Mouse (Mus musculus): ENCODE data around the gene Gm11634.
"Not testable (repeated sequence)": the region's sequence is repeated elsewhere in the genome, so short reads cannot be mapped to it uniquely, and the experiment has no call there.

Gene Gm11634

DNA sequence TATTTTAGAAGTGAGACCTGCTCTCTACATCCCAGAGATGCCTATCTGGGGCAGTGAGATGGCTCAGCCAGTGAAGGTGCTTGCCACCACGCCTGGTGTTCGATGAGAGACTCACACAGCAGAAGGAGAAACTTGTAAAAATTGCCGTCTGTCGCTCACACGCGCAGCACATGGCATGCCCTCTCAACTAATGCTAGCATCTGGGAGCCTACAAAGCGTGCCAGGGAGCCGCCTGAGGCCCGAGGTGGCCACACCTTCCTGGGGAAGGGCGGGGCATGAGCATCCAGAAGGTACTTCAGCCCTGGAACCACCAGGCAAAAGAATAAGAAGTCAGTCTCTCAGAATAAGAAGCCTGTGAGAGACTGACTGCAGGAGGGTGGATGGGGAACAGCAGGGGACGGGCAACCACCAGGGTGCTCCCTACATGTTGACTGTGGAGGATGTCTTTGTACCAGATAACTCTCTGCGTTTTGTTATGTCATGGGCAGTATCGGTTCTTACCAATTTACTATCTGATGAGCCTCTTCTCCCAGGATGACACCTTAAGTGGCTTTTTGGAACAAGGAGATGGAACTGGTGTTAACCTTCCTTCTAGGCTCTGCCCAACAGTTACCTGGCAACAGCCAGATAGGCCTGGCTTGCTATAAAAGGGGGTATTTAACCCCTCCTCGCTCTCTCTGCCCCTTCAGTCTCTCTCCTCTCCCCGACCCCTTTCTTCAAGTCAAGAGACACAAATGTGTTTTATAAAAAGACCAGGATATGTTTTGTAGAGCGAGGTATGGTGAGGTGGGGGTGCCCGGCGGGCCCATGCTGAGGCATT is 18.1 kb upstream of the Gm11634 start:
- DNase-seq (ENCODE audit: low read depth, low spot score) = no peak

DNA sequence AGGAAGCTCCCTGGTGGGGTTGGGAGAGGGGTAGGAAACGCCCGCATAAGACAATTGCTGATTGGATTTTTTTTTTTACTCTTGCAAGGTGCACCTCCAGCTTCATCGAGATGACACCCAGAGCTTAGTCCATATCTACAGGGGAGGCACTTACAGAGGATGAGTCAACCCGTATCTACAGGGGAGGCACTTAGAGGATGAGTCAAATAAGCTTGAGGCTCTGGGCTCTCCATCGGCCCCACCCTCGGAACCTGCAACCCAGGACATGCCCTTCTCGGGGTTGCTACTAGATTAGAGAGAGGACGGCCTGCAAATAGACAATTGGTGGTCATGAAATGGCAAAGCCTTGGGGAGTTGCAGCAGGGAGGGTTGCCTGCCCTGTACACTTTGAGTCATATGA is 17.0 kb upstream of the Gm11634 start:
- no peak for DNase-seq (ENCODE audit: low read depth, low spot score)

DNA sequence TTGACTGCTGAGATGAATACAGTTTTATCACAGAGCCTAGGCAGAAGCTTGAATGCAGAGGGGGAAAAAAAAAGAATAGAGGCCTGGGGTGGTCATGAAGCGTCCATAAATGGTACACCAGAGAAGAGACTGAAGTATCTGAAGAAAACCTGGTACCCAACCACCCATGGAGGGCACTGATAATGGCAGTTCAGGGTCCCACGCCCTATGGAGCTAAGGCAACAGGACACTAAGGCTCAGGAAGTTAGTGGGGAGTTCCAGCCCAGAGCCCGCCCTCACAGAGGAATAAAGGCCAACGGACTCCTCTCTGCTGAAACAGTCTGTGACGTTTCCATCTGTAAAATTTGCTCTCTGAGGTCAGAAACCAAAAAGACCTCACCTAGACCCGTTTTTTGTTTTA is 16.3 kb upstream of the Gm11634 start:
- DNase-seq (ENCODE audit: low read depth, low spot score) = no peak

DNA sequence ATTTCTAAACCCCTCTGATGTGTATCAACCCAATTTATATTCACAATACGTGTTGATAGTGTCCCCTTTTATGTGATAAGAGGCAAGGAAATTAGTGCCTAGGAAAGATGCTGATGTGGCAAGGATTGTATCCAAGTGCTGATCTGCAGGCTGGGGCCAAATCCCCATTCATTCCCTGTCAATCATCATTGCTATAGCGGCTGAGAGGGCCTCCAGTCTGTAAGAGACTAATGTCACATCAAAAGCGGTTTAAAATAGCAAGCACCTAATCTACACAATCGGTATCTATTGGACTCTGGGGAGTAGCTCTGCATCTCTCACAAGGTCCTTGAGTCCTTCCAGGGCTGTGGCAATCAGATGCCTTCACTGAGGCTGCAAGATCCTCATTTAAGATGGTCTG is 15.1 kb upstream of the Gm11634 start:
- DNase-seq (ENCODE audit: low read depth, low spot score) = no peak

DNA sequence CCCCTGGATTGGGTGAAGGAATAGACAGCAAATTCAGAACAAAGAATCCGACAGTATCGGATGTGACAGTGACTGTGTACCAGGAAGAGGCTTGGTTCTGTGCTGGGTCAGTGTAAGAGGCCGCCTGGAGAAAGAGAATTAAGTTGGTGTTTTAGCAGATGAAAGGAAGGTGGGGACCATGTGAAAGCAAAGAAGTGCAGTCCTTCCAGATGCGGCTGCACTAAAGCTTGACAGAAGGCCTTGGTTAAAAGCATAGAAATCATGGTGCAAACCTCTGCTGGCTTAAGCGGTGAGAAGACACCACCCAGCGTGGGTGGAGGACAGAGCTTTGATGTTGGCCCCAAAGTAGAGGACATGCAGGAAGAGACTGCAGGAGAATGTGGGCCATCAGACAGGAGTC is 14.5 kb upstream of the Gm11634 start:
- no peak for DNase-seq (ENCODE audit: low read depth, low spot score)

DNA sequence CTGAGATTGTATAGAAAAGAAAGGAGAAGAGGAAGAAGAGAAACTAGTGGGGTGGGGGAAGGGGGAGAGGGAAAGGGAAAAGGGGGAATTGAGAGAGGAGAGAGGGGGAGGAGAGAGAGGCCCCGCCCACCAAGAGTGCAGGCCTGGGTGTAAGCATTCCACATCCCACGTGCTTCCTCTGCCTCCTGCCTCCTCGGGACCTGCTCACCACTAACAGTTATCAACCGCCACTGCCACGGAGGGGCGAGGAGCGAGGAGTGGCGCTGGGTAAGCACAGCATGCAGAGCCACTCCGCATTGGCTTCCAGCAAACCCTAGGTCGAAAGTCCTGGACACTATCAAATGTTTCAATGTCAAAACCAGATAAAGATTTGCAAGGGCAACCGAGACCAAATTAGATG is 11.4 kb upstream of the Gm11634 start:
- DNase-seq (ENCODE audit: low read depth, low spot score) = no peak

DNA sequence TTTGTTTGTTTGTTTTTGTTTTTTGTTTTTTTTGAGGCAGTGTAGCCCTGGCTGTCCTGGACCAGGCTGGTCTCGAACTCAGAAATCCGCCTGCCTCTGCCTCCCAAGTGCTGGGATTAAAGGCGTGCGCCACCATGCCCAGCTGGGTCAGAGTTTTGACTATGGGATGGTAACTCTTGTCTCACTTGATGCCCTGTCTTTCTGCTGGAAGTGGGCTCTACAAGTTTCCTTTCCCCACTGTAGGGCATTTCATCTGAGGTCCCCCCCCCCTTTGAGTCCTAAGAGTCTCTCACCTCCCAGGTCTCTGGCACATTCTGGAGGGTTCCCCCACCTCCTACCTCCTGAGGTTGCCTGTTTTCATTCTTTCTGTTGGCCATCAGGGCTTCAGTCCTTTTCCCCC is 8.1 kb upstream of the Gm11634 start:
- DNase-seq (ENCODE audit: low read depth, low spot score) = not testable (repeated sequence)

DNA sequence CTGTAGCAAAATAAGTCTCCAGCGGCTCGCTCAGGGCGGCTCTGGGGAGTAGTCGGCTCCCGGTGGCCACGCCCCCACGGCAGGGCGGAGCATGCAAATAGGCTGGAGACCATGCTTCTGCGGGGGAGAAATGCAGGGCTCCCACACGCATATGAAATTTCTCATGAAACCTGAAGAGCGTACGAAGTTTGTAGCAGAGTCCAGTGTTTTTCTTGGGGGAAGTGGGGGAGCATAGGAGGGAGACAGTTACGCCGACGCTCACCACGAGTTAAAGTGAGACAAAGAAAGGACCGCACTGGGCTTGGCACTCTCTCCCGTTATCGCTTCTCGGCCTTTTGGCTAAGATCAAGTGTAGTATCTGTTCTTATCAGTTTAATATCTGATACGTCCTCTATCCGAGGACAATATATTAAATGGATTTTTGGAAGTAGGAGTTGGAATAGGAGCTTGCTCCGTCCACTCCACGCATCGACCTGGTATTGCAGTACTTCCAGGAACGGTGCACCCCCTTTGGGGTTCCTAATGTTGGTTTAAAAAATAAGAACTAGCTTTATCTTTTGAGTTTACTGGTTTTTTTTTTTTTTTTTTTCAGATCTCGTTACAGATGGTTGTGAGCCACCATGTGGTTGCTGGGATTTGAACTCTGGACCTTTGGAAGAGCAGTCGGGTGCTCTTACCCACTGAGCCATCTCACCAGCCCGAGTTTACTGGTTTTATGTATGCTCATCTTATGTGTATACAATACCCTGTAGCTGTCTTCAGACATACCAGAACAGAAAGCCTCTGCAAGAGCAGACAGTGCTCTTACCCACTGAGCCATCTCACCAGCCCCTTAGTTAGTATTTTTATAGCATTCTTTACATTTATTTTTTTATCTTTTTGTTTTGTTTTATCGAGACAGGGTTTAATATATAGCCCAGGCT is 5.7 kb upstream of the Gm11634 start:
- peak; percentile 65 for DNase-seq (ENCODE audit: low read depth, low spot score)

DNA sequence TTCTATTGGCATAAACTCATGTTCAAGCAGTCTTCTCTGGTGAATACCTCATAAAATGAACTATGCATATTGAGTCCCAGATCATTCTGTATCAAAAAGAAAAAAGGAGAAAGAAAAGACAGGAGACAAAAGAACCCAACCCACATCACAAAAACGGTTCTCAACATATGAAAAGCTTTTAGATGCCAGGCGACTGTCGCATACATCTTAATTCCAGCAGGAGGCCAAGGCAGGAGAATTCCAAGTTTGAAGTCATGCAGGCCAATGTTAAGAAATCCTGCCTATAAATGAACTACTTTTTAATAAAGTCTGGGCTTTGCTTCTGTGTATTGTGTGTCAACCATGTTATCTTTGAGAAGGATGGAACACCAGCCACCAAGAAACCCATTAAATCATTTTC is 5.1 kb upstream of the Gm11634 start:
- peak; percentile 30 for DNase-seq (ENCODE audit: low read depth, low spot score)

DNA sequence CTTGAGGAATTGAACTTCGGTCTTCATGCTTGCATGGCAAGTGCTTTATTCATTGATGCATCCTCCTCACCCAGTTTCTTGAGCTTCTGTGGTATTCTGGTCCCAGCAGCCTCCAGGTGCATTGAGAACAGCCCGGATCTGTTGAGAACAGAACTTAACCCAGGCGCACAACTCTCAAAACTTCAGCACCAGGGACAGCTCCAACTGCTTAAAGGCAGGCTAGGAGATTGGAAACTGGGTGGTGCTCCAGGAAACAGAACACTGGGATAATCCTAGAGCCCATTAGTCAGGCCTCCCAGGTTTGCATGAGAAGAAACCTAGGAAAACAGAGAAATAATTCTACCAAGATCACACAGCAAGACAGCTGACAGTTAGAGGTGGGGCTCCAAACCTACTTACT is 3.4 kb upstream of the Gm11634 start:
- DNase-seq (ENCODE audit: low read depth, low spot score) = peak; percentile 86

DNA sequence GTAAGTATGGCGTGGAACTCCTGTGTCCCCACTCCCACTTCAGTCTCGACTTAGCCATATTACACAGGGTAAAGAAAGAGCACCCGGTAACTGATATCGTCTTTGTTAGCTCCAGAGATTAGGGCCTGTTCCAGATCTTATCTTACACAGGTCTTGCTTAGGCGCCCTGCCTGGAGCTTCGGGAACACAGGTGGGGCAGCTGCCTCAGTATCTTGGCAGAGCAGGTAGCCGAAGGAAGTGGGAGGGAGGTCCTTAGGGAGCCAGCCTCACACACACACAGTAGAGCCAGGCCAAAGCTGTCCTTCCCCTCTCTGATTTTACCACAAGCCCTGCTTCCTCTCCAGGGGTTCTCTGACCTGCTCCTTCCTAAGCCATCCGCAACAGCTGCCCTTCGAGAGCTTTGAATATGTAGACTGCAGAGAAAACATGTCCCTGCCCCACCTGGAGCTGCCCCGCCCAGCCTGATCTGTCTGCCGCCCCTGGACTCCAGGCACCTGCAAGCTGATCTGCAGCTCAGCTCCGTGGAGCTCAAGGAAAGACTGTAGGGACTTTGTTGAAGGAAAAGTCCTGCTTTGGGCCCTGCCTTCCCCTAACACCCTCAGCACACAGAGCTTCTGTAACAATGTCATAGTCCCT is 8.9 kb downstream of the Gm11634 start:
- no peak for DNase-seq (ENCODE audit: low read depth, low spot score)

DNA sequence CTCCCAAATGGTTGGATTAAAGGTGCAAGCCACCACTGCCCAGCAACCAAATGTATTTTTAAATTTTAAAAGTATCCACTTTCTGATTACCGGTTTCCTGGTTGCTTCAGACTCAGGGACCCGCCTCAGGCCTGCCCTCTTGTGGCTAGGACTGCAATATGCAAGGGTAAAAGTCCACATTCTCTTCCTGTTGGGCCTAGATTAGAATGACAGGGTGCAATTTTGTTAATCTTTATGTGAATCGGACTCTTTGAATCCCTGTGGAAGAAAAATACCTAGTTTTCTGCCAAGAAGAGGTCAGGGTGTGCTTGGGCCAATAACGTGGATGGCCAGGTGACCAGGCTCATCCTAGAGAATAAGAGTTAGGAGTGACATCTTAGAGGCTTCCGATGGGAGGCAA is 9.6 kb downstream of the Gm11634 start:
- DNase-seq (ENCODE audit: low read depth, low spot score) = peak; percentile 85

DNA sequence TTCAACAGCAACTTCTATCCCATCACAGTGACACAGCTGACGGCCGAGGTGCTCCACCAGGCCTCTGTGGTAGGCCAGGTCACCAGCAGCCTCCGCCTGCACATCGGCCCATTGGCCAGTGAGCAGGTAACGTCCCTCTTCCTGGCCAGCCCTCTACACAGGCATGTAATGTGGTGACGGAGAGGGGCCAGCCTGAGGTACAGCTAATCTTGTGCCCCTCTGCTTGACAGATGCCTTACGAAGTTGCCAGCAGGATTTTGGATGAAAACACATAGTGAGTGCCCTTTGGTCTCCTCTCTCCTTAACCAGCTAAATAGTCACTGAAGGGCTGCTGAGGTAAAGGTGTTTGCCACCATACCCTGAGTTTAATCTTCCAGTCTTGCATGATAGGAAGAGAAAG is 10.2 kb downstream of the Gm11634 start:
- no peak for DNase-seq (ENCODE audit: low read depth, low spot score)

DNA sequence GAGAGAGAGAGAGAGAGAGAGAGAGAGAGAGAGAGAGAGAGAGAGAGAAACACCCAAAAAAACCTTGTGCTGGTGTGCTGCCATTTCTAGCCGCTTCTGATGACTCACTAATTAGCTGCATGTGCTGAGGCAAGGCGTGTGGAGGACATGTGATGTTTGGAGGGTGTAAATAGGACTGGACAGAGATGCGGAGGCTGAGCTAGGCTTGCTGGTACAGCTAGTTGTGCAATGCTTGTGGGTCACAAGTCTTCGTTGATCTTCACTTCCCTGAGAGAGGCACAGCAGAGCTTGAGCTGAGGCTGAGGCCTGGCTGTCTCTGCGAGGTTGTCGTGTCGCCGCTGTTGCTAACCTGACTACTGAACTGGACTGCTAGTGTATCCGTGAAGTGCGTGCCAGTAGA is 11.4 kb downstream of the Gm11634 start:
- DNase-seq (ENCODE audit: low read depth, low spot score) = peak; percentile 83

DNA sequence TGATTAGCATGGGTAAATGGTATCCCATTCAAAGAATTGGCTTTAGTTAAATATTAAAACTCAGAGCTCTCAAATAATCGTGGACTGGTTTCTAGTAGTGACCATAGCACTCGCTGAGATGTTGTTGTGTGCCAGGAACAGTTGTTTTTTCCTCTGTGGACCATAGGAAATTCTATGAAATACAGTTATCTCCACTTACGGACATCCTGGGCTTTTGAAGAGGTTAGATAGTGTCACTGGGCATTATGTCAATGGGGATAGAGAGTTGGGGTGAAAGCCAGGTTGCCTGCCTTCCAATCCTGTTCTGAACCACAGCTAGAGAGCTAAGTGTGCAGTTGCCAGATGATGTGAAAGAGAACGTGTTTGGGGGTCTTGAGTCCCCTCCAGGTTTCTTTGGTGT is 13.3 kb downstream of the Gm11634 start:
- no peak for DNase-seq (ENCODE audit: low read depth, low spot score)

DNA sequence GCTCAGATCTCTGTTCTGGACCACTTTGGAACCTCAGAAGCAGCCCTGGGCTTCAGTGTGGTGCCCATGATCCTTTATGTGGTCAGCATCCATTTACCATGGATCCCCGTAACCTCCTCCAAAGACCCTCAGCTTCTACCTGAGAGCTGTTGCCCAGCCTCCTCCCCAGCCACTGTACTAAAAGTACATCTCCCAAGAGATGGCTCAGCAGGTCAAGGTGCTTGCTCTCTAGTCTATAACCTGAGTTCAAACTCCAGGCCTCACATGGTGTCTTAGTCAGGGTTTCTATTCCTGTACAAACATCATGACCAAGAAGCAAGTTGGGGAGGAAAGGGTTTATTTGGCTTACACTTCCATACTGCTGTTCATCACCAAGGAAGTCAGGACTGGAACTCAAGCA is 14.0 kb downstream of the Gm11634 start:
- not testable (repeated sequence) for DNase-seq (ENCODE audit: low read depth, low spot score)

DNA sequence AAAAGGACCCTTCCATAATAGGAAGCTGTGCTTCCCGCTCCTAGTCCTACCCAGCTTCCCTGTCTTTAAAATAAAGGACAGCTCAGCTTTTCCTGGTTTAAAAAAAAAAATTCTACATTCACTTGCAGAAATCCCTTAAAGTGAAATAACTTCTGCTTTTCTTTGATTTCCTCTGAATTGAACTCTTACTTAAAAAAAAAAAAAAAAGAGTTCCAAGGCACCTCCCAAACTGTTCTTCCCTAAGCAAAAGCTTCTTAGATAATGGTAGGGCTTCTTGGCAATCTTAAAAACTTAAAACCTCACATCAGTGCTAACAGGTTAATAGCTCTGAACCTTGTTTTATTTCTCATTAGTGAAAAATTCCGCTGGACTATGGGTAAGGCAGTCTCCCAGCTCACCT is 15.9 kb downstream of the Gm11634 start:
- DNase-seq (ENCODE audit: low read depth, low spot score) = no peak

DNA sequence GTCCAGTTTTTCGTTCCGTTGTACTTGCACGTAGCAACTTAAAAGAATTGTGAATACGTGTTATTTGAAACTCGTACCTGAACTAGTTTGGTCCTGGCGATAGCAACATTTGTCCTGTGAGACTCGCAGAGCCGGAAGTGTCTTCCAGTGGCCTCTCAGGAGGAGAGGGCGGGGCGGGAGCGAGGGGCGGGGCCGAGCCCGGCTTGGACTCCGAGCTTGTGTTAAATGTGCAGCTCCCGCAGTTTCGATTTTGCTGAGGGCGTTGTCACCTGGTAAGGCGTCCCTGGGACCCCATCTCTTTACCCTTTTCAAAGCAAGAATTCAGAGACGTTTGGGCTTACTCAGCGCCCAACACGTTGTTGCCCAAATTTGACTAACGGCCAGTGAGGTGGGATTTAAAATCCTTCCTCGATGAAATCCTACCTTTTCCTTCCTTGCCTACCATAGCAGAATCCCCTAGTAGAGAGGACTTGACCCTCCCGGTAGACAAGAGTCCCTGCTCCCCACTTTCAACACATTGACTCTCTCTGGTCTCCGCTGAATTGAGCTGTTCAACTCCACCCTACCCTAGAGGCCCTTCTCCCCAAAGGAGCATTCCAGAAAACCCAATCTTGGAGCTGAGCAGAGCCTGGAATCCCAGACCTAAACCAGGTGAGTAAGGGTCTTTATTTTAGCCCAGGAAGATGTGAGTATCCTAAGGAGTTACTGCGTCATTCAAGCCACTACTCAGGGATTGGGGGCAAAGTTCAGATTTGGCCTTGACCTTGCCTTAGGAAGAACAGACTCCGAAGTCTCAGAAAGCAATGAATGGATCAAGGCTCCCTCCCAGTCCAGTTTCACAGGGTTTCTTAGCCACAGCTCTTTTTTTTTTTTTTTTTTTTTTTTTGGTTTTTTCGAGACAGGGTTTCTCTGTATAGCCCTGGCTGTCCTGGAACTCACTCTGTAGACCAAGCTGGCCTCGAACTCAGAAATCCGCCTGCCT is 16.7 kb downstream of the Gm11634 start, which contains the start of gene Tmem106a:
Gene Tmem106a, plus strand, starts transcription at position 189 of the 982 bp plus-strand sequence.
- peak; percentile 82 for DNase-seq (ENCODE audit: low read depth, low spot score)

DNA sequence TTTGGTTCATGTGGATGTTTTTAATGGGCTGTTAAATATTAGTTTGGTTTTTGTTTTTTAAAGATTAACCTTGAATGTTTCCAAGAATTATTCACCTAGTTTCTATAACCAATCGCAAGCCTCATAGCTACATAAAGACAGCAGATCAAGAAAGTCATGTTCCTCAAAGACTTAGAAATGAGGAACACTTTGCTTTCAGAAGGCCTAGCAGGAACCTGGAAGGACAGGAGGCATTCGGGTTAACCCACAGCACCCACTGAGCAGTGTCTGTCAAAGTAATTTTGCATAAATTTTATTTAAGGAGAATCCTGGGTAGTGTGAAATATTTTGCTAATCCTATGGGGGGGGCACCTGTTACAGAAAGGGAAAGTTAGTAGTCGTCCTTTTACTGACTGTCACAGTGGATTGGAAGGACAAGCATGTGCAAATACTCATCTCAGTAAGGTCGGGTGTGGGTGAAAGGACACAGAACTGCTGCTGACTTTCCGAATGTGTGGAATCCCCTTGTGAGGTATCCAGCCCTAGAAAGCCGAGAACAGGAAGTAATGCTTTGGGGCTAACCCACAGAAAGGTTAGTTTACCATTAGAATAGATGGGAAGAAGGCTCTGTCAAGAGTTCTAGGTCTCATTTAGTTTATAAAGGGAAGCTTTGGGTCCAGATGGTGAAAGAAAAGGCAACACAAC is 17.8 kb downstream of the Gm11634 start:
- DNase-seq (ENCODE audit: low read depth, low spot score) = no peak

DNA sequence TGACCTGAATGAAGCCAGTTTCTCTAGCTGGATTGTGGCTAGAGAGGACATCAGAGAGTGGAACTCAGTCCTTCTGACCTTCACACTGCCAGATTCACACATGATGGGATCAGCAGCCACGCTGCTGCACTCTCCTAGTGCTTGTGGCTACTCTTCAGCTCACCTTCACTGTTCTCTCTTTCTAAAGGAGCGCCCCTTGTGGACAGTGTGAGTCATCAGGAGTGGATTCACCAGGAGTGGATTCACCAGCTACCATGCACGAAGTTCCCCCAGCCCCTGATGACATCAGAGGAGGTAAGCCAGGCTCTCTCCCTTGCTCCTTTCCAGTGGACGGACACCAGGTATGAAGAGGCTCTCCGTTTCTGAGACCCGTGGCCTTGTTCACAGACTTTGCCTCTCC is 22.9 kb downstream of the Gm11634 start:
- peak; percentile 13 for DNase-seq (ENCODE audit: low read depth, low spot score)

Measured in 3T3-L1 (cell line).